Mouse (Mus musculus) retina, adult 2 months (tissue): ENCODE results near the gene Stat1.

Source experiments
- DNase-seq: peaks from one replicate; pipeline ENCODE4 v3.0.0-alpha.2; 2012; ENCODE audit warnings: low read depth, low spot score

Stat1 gene

GRCm38 (mm10) chr1:52118860-52119591, at the start of gene Stat1:
Gene Stat1, plus strand, starts transcription at chr1:52119440.
- peak; percentile 81 for DNase-seq

- no peak for DNase-seq
These were observed 39.4 kb upstream of the Stat1 start for GRCm38 (mm10) chr1:52079724-52080367.

DNA sequence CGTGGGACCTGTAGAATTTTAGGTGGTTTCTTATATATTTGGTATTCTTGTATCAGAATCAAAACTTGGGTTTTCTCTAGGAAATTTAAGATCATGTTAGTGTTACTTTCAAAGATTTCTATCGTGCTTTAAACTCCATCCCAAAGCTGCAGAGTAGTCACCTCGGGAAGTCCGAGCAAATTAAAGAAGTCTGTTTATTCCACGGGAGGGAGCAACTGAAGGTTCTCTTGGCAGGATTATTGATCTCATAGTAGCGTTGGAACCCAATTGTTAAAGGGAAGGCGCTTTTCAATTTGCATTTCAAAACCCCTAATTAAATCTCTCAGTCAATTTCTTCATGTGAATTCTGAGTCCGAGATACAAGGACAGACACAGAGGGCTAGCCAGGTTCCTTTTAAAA, 38.9 kb upstream of the Stat1 start:
- DNase-seq = no peak

GRCm38 (mm10) chr1:52086236-52086635, 33.0 kb upstream of the Stat1 start:
- DNase-seq = no peak

GRCm38 (mm10) chr1:52087128-52087527, 32.1 kb upstream of the Stat1 start:
- no peak for DNase-seq

GRCm38 (mm10) chr1:52088634-52089033, 30.6 kb upstream of the Stat1 start:
- DNase-seq = no peak

GRCm38 (mm10) chr1:52098618-52099232, 20.5 kb upstream of the Stat1 start:
- no peak for DNase-seq

GRCm38 (mm10) chr1:52100496-52100895, 18.7 kb upstream of the Stat1 start:
- DNase-seq = no peak

DNA sequence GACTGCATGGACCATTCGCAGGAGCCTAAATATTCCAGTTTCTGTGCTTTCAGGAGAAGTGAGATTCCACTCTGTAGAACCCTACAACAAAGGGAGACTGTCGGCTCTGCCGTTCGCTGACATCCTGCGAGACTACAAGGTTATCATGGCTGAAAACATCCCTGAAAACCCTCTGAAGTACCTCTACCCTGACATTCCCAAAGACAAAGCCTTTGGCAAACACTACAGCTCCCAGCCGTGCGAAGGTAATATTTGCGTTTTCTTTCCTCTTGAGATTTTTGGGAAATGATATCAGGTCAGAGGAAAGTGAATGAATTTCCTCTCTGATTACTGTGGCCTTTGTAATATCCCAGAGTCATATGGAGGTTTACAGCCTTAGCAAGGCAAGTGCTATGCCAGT, 16.4 kb upstream of the Stat1 start:
- DNase-seq = no peak

DNA sequence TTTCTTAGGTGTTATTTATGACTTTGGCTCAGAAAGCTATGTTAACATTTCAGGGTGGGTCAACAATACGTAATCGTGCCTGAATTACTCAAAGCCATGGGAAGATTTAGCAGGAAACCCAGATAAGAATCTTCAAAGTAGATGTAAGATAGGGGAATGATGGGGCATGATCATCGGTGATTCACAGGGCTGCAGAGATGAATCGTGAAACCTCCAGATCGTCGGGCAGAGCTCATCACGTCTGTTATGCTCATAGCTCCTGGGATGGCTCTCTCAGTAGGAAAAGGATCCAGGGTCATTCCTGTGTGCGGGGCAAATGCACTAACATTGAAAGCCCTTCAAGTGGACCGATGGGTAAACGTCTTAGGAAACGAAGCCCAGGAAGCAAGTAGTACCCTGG, 12.0 kb upstream of the Stat1 start:
- DNase-seq = no peak

DNA sequence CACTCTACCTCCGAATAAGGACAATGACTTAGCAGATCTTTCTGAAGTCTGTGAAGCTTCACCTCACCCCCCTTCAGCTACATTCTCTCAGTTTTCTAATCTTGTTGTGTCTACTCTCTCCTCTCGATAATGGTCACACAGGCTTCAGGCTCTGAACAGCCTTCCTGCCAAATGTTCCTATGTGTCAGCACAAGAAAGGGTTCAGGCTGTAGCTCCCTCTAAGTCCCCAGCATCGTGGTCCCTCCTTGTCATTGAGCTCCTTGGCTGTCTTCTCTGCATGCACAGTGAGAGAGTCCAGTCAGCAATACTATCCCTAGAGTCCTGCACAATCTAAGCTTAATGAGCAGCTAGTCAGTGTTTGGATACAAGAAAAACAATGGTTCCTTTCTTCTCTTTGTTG, 8.0 kb upstream of the Stat1 start:
- no peak for DNase-seq

DNA sequence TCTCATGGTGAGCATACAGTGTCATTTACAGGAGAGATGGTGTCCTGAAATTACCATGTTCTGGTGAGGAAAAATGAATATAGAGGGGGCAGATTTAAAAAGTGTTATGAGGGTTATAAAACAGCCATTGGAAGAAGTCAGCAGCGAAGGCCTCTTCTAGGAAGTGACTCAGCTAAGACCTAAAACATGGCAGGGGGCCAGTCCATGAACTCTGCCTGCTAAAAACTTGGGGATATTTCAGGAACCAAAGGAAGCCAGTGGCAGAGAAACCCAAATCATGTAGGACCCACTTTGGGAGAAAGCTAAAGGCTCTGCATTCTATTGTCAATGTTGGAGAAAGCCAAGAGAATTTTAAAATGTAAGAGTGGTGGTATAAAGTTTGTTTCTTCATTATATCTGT, 6.9 kb upstream of the Stat1 start:
- DNase-seq = no peak

GRCm38 (mm10) chr1:52113067-52113665, 6.1 kb upstream of the Stat1 start:
- DNase-seq = no peak

- peak; percentile 90 for DNase-seq
These were observed 5.6 kb upstream of the Stat1 start for GRCm38 (mm10) chr1:52113666-52114069.

GRCm38 (mm10) chr1:52116441-52116840, 2.8 kb upstream of the Stat1 start:
- no peak for DNase-seq

GRCm38 (mm10) chr1:52117777-52118176, 1.5 kb upstream of the Stat1 start:
- no peak for DNase-seq

GRCm38 (mm10) chr1:52119691-52120090, 451 bp downstream of the Stat1 start:
- DNase-seq = no peak

- no peak for DNase-seq
These were observed 951 bp downstream of the Stat1 start for GRCm38 (mm10) chr1:52120191-52120590.

DNA sequence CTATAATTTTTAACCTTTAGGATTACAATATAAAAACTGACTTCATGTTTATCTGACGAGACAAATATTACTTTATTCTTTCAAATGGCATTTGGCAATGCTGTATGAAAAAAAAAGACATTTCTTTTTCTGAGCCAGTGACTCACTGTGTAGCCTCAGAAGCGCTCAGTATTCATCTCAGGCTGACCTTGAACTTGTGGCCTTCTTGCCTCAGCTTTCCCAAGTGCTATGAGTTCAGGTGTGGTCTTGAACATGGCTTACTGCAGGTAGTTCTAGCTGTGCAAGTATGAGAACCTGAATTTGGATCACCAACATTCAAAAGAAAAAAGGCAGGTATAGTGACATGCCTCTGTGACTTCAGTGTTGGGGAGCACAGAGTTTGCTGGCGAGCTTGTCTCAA, 1.8 kb downstream of the Stat1 start:
- DNase-seq = no peak

- no peak for DNase-seq
These were observed 5.6 kb downstream of the Stat1 start for GRCm38 (mm10) chr1:52124818-52125217.

- DNase-seq = no peak
These were observed 8.1 kb downstream of the Stat1 start for GRCm38 (mm10) chr1:52127350-52127749.

GRCm38 (mm10) chr1:52129794-52130193, 10.6 kb downstream of the Stat1 start:
- DNase-seq = no peak
